Mouse (Mus musculus) leukemia stem cell, adult 10-12 weeks (primary cell): ENCODE data around the gene Mettl9. TPM values are rescaled to one million over a fixed set of nuclear protein-coding genes. Genes with fewer than 3 reads are reported as not detected.

ENCODE experiments used
- polyA plus RNA-seq: library from polyadenylated mRNA; stranded (reverse); fragments of >175 nt; gene quantifications from 2 replicates; pipeline ENCODE4 v1.2.3, GENCODE M21; 2012; ENCODE audit warnings: low replicate concordance

The Mettl9 gene
- 22.0 and 29.0 TPM in 2 replicates for polyA plus RNA-seq

GRCm38 (mm10) chr7:121033856-121034652, at the start of gene Mettl9:
Mettl9 (plus strand) TSS chr7:121034445.

DNA sequence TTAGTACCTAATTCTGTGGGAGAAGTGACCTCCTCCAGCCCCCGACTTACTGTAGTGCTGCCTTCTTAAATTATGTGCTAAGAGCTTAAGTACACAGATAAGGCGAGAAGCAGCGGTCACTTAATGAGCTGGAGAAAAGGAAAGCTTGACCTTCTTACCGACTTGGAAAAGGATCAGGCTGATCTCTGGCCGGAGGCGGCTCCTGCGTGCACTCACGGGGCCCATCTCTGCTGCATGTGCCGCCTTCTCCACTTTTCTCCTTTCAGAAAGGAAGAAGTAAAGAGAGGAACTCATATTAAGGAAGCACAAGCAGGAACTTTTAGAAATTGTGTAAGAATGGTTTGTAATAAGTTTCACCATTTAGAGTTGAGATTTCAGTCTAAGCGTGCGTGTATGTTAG, 40.0 kb downstream of the Mettl9 start, which contains the start of gene Igsf6:
Gene Igsf6, minus strand, starts transcription at position 292 of the 400 bp plus-strand sequence.

GRCm38 (mm10) chr7:121081350-121081749, 47.1 kb downstream of the Mettl9 start, which contains the start of gene Otoa:
Otoa (plus strand) TSS chr7:121081650.

Other genes starting within 250 kb of the Mettl9 start
- gene Gm5737, start 222.1 kb upstream of the Mettl9 start, polyA plus RNA-seq: not detected in 2 replicates
- gene Eef2k, start 191.6 kb upstream of the Mettl9 start, polyA plus RNA-seq: 40.4 and 62.0 TPM in 2 replicates
- gene Polr3e, start 116.7 kb upstream of the Mettl9 start, polyA plus RNA-seq: 10.3 and 11.5 TPM in 2 replicates
- gene Cdr2, start 52.1 kb upstream of the Mettl9 start, polyA plus RNA-seq: 28.0 and 32.0 TPM in 2 replicates
- gene Mfsd13b, start 51.9 kb upstream of the Mettl9 start, polyA plus RNA-seq: not detected in 2 replicates
- gene Igsf6, start 40.1 kb downstream of the Mettl9 start, polyA plus RNA-seq: 0.64 and 0.70 TPM in 2 replicates
- 0.07 TPM in 2 replicates for gene Otoa, start 47.2 kb downstream of the Mettl9 start, polyA plus RNA-seq